Comparison of ENCODE assay signal across 38 mouse cellular contexts in genomic region chr12:86705843-86706242, GRCm38 (mm10). TPM values are rescaled to one million over a fixed set of nuclear protein-coding genes. Genes with fewer than 3 reads are reported as not detected.
"Had no signal": no experiment of that assay in that cellular context is flagged by ENCODE, and none has a peak within 500 bp of the region (broad histone marks: within the 10 kb centered on the region; RNA-seq: fewer than 3 reads in every experiment).

No protein-coding gene starts in this region.

- H3K9ac ChIP-seq: heart, embryonic 13.5 days; heart, embryonic 15.5 days; hindbrain, embryonic 12.5 days; hindbrain, embryonic 14.5 days; intestine, embryonic 15.5 days; limb, embryonic 13.5 days; limb, embryonic 15.5 days; liver, embryonic 12.5 days; liver, embryonic 14.5 days had no signal

- H3K4me2 ChIP-seq: heart, embryonic 11.5 days; heart, embryonic 13.5 days; heart, embryonic 15.5 days; hindbrain, embryonic 12.5 days; hindbrain, embryonic 14.5 days; intestine, embryonic 15.5 days; limb, embryonic 13.5 days; limb, embryonic 15.5 days; liver, embryonic 12.5 days had no signal

- H3K27me3 ChIP-seq: heart, embryonic 13.5 days; heart, embryonic 15.5 days; hindbrain, embryonic 12.5 days; intestine, embryonic 15.5 days; limb, embryonic 13.5 days; limb, embryonic 15.5 days; liver, embryonic 12.5 days had no signal

- H3K27ac ChIP-seq: gastrocnemius, adult 2 months; heart, adult 2 months; heart, embryonic 13.5 days; heart, embryonic 15.5 days; hindbrain, embryonic 10.5 days; hindbrain, embryonic 12.5 days; hindbrain, embryonic 14.5 days; intestine, embryonic 15.5 days; layer of hippocampus, adult 2 months; left cerebral cortex, adult 2 months; limb, embryonic 13.5 days; limb, embryonic 15.5 days; liver, embryonic 12.5 days; liver, embryonic 14.5 days had no signal

- H3K4me1 ChIP-seq: heart, embryonic 15.5 days; intestine, embryonic 15.5 days; limb, embryonic 13.5 days; liver, embryonic 12.5 days had no signal

- DNase-seq: gastrocnemius, adult 2 months; gastrocnemius, postnatal 10 days; gastrocnemius, postnatal 25 days; heart, adult 2 months; heart, postnatal 14 days; heart, postnatal 4 days; kidney, adult 18-20 months; kidney, adult 8-10 months; kidney, postnatal 10 days; kidney, postnatal 4 days; left cerebral cortex, postnatal 4 days had no signal

- H3K9me3 ChIP-seq: heart, embryonic 13.5 days; heart, embryonic 15.5 days; hindbrain, embryonic 10.5 days; hindbrain, embryonic 12.5 days; intestine, embryonic 15.5 days; limb, embryonic 13.5 days; limb, embryonic 15.5 days; liver, embryonic 12.5 days had no signal

- ATAC-seq: hindbrain, embryonic 16.5 days; inflammation-experienced regulatory T-cells, adult 6 months; intestine, postnatal 0 days; liver, embryonic 12.5 days had no signal

- H3K36me3 ChIP-seq: intestine, embryonic 15.5 days; liver, embryonic 12.5 days had no signal

- H3K4me3 ChIP-seq: gastrocnemius, adult 2 months; heart, adult 2 months; heart, embryonic 13.5 days; heart, embryonic 15.5 days; hindbrain, embryonic 10.5 days; hindbrain, embryonic 12.5 days; intestine, embryonic 15.5 days; layer of hippocampus, adult 2 months; left cerebral cortex, adult 2 months; limb, embryonic 13.5 days; limb, embryonic 15.5 days; liver, embryonic 12.5 days had no signal

RNA-seq across cellular contexts. Expression of gene Lrrc74a, which starts 28.3 kb away (rescaled TPM):
- total RNA-seq: gastrocnemius, adult 2 months; gastrocnemius, postnatal 10 days; gastrocnemius, postnatal 25 days; gastrocnemius, postnatal 4 days; granulocyte monocyte progenitor cell, adult 5-6 weeks; heart, adult 2 months; heart, postnatal 14 days; heart, postnatal 4 days; layer of hippocampus, adult 2 months; layer of hippocampus, postnatal 10 days; layer of hippocampus, postnatal 25 days; left cerebral cortex, adult 2 months; left cerebral cortex, postnatal 25 days; left cerebral cortex, postnatal 4 days; liver, adult 2 months had no signal
- polyA plus RNA-seq: heart, adult 2 months; heart, embryonic 11.5 days; heart, embryonic 13.5 days; heart, embryonic 15.5 days; heart, postnatal 0 days; hindbrain, embryonic 10.5 days; hindbrain, embryonic 12.5 days; hindbrain, embryonic 14.5 days; hindbrain, embryonic 16.5 days; inflammation-experienced regulatory T-cells, adult 6 months; intestine, embryonic 15.5 days; intestine, postnatal 0 days; kidney, embryonic 14.5 days; kidney, embryonic 16.5 days; limb, embryonic 11.5 days; limb, embryonic 13.5 days; limb, embryonic 15.5 days; liver, adult 2 months; liver, embryonic 12.5 days; liver, embryonic 14.5 days; liver, embryonic 16.5 days had no signal
